Mouse (Mus musculus): ENCODE measurements around the gene Gm19345.

Gm19345 gene

GRCm38 (mm10) chr7:19875948-19876682, 24.3 kb downstream of the Gm19345 start:
- DNase-seq: peak; percentile 50

- DNase-seq: no peak
These were observed 25.1 kb downstream of the Gm19345 start for GRCm38 (mm10) chr7:19876781-19877425.

GRCm38 (mm10) chr7:19880754-19881153, 29.0 kb downstream of the Gm19345 start:
- DNase-seq: no peak

DNA sequence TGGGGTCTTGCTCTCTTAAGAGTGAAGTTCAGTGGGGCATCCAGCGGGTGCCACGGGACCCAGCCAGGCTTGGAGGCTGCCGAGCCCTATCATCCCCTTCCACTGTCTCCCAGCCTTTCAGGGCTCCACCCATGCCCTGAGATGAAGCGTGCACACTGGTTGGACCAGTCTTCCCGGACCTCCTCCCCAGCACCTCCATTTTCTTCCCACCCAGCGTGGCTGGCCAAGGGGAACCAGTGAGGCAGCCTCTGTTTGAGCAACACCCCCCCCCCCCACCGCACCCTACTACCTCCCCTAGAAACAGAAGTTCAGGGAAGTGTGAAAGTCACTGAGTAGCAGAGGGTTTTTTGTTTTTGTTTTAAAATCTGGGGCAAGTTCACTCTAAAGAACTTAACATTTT, 36.0 kb downstream of the Gm19345 start, which contains the start of gene Ceacam19:
TSS of gene Ceacam19 (minus strand) at position 117 of the 400 bp plus-strand sequence.
- DNase-seq: no peak

DNA sequence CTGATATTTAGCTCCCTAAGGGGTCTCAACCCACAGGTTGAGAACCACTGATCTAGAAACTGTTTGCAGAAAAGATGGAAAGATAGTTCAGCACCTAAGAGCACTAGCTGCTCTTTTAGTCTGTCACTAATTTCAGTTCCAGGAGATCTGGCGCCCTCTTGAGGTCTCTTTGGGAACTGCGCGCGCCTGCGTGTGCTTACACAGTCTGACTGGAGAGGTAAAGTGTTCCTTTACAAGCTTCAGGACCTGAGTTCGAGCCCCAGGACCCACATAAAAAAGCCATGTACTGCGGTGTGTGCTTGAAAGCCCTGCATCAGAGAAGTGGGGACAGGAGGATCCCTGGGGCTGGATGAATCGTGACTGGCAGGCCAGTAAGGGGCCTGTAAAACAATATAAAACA, 38.1 kb downstream of the Gm19345 start:
- DNase-seq: peak; percentile 61

Data from kidney, adult 18-20 months (tissue).